Mouse (Mus musculus) olfactory bulb, adult 2 months (tissue): ENCODE data around the gene Sacs.

Experiments
- CTCF ChIP-seq: fragments of 200-500 bp; IDR thresholded peaks from 2 replicates; pipeline ENCODE4 v1.5.1; 2012; ENCODE audit warnings: low read depth, mild to moderate bottlenecking, low read length, moderate library complexity; ENCODE audit not compliant: insufficient read depth
- POLR2A ChIP-seq: fragments of 200-500 bp; IDR thresholded peaks from 2 replicates; pipeline ENCODE4 v1.6.1; 2012; ENCODE audit warnings: mild to moderate bottlenecking, low read depth, low read length, moderate library complexity; ENCODE audit not compliant: insufficient read depth

DNA sequence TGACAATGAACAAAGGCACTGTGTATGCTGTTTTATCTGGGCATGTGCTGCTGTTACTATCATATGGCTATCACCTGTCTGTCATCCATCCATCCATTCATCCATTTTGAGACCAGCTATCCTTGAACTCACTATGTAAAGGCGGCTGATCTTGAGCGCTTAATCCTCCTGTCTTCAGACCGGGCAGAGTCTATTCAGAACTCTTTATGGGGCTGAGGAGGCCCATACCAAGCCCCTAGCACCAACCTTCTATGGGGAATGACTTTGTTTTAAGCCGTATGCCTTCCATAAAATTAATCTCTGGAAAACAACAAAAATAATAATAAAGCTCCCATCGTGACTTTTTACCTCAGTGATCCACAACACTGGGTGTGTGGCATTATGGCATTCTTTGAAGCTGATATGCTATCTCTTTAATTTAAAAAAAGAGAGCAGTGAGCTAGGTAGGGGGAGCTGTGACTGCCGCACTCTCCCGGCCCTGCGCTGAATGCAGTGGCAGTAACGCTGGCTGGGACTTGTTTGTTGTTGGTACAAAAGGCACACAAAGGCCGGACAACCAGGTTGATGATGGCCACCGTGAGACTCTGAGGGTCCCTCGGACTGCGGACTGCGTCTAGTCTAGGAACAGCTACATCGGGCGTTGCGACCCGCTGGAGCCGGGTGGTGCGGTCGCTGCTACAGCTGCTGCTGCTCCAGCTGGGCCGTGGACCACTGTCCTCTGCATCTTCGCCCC is at the start of gene Sacs:
- TF ChIP-seq CTCF (no peak), POLR2A (no peak)
